Mouse (Mus musculus) limb, embryonic 14.5 days (tissue): ENCODE measurements around the gene Edar. TPM values are rescaled to one million over a fixed set of nuclear protein-coding genes. Genes with fewer than 3 reads are reported as not detected.

Experiments
- ATAC-seq: fragments of 200-750 bp; cut with Nextera tagmentation; 2 replicates; pipeline ENCODE4 v1.8.0; 2017; ENCODE audit warnings: low read depth, moderate number of reproducible peaks, moderate TSS enrichment; ENCODE audit not compliant: low FRiP score
- DNase-seq: peaks from one replicate; pipeline ENCODE4 v3.0.0-alpha.2; 2015; ENCODE audit warnings: low spot score
- H3K27ac ChIP-seq: fragments of 300-500 bp; sonication (generic); replicated peaks from 2 replicates; pipeline ENCODE4 v1.5.1; 2014; ENCODE audit warnings: low read depth, mild to moderate bottlenecking, low read length, moderate library complexity, mixed read lengths
- H3K27me3 ChIP-seq: fragments of 300-500 bp; sonication (generic); 2 replicates; pipeline ENCODE4 v1.6.1; 2014; ENCODE audit warnings: low read length, mixed read lengths; ENCODE audit not compliant: control insufficient read depth, insufficient read depth
- H3K36me3 ChIP-seq: fragments of 300-500 bp; sonication (generic); 2 replicates; pipeline ENCODE4 v1.6.1; 2014; ENCODE audit warnings: mild to moderate bottlenecking, low read length, moderate library complexity, mixed read lengths; ENCODE audit not compliant: control insufficient read depth, insufficient read depth
- H3K4me1 ChIP-seq: fragments of 300-500 bp; sonication (generic); 2 replicates; pipeline ENCODE4 v1.6.1; 2014; ENCODE audit warnings: antibody characterized with exemption, low read length, mixed read lengths; ENCODE audit not compliant: control insufficient read depth, insufficient read depth
- H3K4me2 ChIP-seq: fragments of 300-500 bp; sonication (generic); replicated peaks from 2 replicates; pipeline ENCODE4 v1.6.1; 2014; ENCODE audit warnings: low read depth, mild to moderate bottlenecking, low read length, moderate library complexity; ENCODE audit not compliant: severe bottlenecking
- H3K4me3 ChIP-seq: fragments of 300-500 bp; sonication (generic); replicated peaks from 2 replicates; pipeline ENCODE4 v1.5.1; 2014; ENCODE audit warnings: low read length
- H3K9ac ChIP-seq: fragments of 300-500 bp; sonication (generic); 2 replicates; pipeline ENCODE4 v1.6.1; 2014; ENCODE audit warnings: mild to moderate bottlenecking, low read depth, low read length, moderate library complexity; ENCODE audit not compliant: severe bottlenecking
- H3K9me3 ChIP-seq: fragments of 300-500 bp; sonication (generic); 2 replicates; pipeline ENCODE4 v1.6.1; 2016; ENCODE audit warnings: low read length; ENCODE audit not compliant: control insufficient read depth
- POLR2A ChIP-seq: fragments of 200-500 bp; IDR thresholded peaks from 2 replicates; pipeline ENCODE4 v1.8.0; 2012; ENCODE audit warnings: inconsistent platforms, mild to moderate bottlenecking, moderate library complexity, borderline replicate concordance; ENCODE audit not compliant: insufficient read depth, insufficient read length; ENCODE audit errors: extremely low read depth
- WGBS: fragments of 180-500 bp; shearing (Covaris S2); extraction: QIAGEN DNeasy Blood & Tissue Kit; methylation state at CpG from one replicate; pipeline ENCODE4 v1.1.7; 2014; 5-methylcytosine and 5-hydroxymethylcytosine counted together
- polyA plus RNA-seq, 2 experiments: library from polyadenylated mRNA; depleted of rRNA in 1 of 2; stranded (reverse) in 1 of 2; unstranded in 1 of 2; fragments of >200 nt; fragmentation: Nextera tagmentation in 1 of 2; extraction: Ambion mirVana in 1 of 2; gene quantifications; 2 replicates each; pipeline versions ENCODE4 v1.2.1 to v1.2.3; 2012 to 2014

The Edar gene
- polyA plus RNA-seq, 2 experiments: 2.2 to 2.8 TPM

DNA sequence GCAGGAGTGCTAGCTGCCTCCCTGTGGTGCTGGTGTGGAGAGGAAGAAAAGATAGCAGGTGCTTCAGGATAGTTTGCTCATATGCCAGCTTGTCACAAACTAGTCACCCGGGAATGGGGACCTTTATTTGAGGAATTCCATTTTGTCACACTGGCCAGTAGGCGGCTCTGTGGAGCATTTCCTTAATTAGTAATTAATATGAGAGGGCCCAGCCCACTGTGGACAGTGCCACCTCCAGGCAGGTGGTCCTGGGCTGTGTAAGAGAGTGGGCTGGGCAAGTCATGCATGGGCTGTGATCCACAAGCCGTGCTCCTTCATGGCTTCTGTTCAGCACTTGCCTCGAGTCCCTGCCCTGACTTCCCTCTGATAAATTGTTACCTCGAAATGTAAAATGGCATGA lies 26.7 kb downstream of the Edar start:
- Histone ChIP-seq H3K9ac (no peak overlapping the region), H3K4me2 (no peak overlapping the region), H3K9me3 (no peaks in the 10 kb centered on the region), H3K4me3 (no peak overlapping the region), H3K4me1 (peaks cover 20% of the 10 kb centered on the region), H3K27ac (no peak overlapping the region), H3K27me3 (no peaks in the 10 kb centered on the region), H3K36me3 (no peaks in the 10 kb centered on the region)
- ATAC-seq (no peak), DNase-seq (no peak)
- TF ChIP-seq POLR2A: no peak
- 71% methylated on average over 5 of the region's 5 CpGs for WGBS

DNA sequence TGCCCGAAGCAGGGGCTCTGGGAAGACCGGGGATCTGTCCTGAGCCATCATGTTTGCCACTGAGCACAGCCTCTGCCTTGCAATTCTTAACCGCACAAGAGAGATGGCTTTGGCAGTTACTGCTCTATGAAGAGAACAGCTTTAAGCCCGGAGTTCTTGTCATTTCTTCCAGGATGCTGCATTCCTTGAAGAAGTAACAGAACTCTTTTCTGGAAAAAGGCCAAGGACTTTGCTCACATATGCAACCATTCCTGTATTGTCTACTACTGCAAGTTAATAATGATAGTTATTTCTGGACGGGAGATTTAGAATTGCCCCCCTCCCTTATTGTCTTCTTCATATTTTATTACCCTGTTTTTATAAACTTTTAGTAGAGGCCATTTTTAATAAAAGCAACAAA lies 30.8 kb downstream of the Edar start:
- no peak for TF ChIP-seq POLR2A
- H3K27me3 ChIP-seq: no peaks in the 10 kb centered on the region
- H3K4me3 ChIP-seq: no peak overlapping the region
- no peak overlapping the region for H3K27ac ChIP-seq
- ATAC-seq (no peak), DNase-seq (peak; percentile 81)
- H3K9ac ChIP-seq: no peak overlapping the region
- no peak overlapping the region for H3K4me2 ChIP-seq
- 56% methylated on average over 5 of the region's 5 CpGs for WGBS
- H3K4me1 ChIP-seq: peaks cover 10% of the 10 kb centered on the region; the same call in 1 of the 2 replicates
- no peaks in the 10 kb centered on the region for H3K9me3 ChIP-seq
- no peaks in the 10 kb centered on the region for H3K36me3 ChIP-seq

DNA sequence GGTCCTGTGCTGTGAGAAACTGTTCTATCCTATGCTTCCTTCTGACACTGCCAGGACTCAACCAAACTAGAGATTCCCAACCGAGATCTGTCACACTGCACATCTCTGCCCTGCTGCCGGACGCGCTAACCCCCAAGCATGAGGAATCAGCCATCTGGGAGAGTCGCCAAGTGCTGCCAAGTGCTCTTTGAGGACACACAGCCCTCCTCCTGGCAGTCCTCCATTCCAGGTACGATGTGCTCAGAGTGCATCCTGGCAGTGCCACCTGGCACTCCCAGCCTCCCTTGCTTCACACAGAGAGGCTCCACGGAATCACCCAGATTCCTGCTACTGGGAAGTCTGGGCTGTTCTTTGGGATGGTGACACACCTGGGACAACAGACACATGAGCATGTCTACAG lies 31.3 kb downstream of the Edar start:
- Histone ChIP-seq H3K36me3 (no peaks in the 10 kb centered on the region), H3K9ac (no peak overlapping the region), H3K4me3 (no peak overlapping the region), H3K27me3 (no peaks in the 10 kb centered on the region), H3K4me1 (peaks cover 10% of the 10 kb centered on the region; the same call in 1 of the 2 replicates), H3K27ac (no peak overlapping the region), H3K4me2 (no peak overlapping the region), H3K9me3 (no peaks in the 10 kb centered on the region)
- DNase-seq (no peak), ATAC-seq (no peak)
- 87% methylated on average over 7 of the region's 7 CpGs for WGBS
- no peak for TF ChIP-seq POLR2A

DNA sequence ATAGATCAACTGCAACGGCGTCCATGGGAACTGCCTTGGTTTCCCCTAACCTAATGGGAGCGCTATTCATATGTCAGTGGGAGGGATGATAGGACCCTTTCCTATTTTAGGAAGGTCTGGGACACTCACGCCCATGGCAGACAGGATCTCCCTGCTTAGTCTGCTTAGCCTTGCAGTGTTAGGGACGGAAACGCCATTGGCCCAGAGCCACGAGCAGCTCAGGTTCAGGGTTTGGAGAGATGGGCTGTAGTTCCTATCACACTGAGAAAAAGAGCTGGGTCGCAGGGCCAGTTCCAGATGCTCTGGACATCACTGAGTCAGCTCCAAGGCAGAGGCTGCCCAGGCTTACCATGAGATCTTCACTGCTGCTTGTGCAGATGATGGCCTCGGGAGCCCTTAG lies 32.5 kb downstream of the Edar start:
- Histone ChIP-seq H3K4me1 (peaks cover 10% of the 10 kb centered on the region; the same call in 1 of the 2 replicates), H3K27ac (no peak overlapping the region), H3K4me2 (no peak overlapping the region), H3K4me3 (no peak overlapping the region), H3K36me3 (no peaks in the 10 kb centered on the region), H3K9ac (no peak overlapping the region), H3K9me3 (no peaks in the 10 kb centered on the region), H3K27me3 (no peaks in the 10 kb centered on the region)
- DNase-seq (no peak), ATAC-seq (no peak; the same call in 1 of the 2 replicates)
- WGBS: 79% methylated on average over 9 of the region's 9 CpGs
- TF ChIP-seq POLR2A: no peak

DNA sequence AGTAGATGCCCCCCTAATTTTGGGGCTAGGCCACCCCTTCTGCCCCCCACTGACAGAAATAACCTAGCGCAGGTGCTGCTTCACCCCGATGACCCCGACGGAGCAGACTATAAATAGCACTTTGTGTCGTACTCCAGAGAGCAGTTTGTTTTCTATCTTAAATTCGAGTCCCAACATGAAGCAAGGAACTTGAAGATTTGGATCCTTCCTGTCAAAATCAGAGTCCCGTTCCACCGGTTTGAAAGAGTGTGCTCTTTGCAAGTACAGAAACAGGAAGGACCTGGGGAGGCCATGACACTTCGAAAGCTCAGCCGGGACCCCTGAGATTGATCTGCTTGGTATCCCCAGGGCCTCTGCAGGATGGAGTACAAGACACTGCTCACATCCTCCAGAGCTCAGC lies 33.8 kb downstream of the Edar start:
- Histone ChIP-seq H3K4me2 (no peak overlapping the region), H3K27ac (no peak overlapping the region)
- ATAC-seq: no peak

More for the DNA sequence above, 33.8 kb downstream of the Edar start:
- no peak for TF ChIP-seq POLR2A
- no peaks in the 10 kb centered on the region for H3K9me3 ChIP-seq
- H3K4me1 ChIP-seq: peaks cover 10% of the 10 kb centered on the region; the same call in 1 of the 2 replicates
- H3K4me3 ChIP-seq: no peak overlapping the region
- no peaks in the 10 kb centered on the region for H3K36me3 ChIP-seq
- peak; percentile 39 for DNase-seq
- H3K9ac ChIP-seq: no peak overlapping the region
- WGBS: 63% methylated on average over 10 of the region's 10 CpGs
- H3K27me3 ChIP-seq: no peaks in the 10 kb centered on the region
